16 mouse cellular contexts compared by ENCODE assay signal in the genomic region with DNA sequence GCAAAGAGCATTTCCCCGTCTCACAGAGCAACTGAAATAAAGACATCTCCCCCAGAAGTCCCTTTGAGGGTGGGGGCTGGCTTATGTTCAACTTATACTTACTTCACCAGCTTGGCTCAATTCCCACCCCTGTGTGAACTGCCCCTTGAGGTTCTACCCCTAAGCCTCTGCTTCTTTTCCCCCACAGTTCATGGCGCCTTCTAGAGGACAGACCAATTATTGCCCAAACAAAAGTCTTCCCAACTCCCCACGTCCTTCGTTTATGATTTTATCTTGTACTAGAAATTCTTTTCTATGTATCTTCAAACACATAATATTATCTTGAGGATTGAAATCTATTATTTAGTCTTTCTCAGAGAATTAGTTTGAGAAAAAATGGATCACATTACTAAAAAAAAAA.
A peak's percentile ranks its signal among the peaks of the same experiment; 100 is the strongest.
DNase-seq lines count a peak whose midpoint lies in the region; ATAC-seq and TF ChIP-seq lines count a peak whose summit lies in the region.
"Had no signal": no experiment of that assay in that cellular context is flagged by ENCODE, and none has a peak within 500 bp of the region (broad histone marks: within the 10 kb centered on the region; RNA-seq: fewer than 3 reads in every experiment).

No protein-coding gene starts in this region.

- no peak for DNase-seq in heart, adult 2 months
- no peak for DNase-seq in heart, postnatal 25 days (ENCODE audit: low spot score)
- no peak for DNase-seq in left cerebral cortex, adult 2 months (ENCODE audit: extremely low spot score in 1 of 2, low spot score in 2 of 2)
- no peak for DNase-seq in left cerebral cortex, adult 8-10 months (ENCODE audit: low spot score in 2 of 2)
- DNase-seq in Patski (ENCODE audit: low read depth, low spot score) = no peak
- DNase-seq in adrenal gland, postnatal 36 days = peak; percentile 21 to 41
- no peak for DNase-seq in urinary bladder, adult 18-20 months (ENCODE audit: low spot score in 2 of 2)
- DNase-seq: kidney, adult 18-20 months; kidney, postnatal 25 days; spleen, adult 18-20 months; thymus, adult 2 months had no signal

- no peak overlapping the region for H3K27ac ChIP-seq in heart, adult 2 months
- no peak overlapping the region for H3K27ac ChIP-seq in left cerebral cortex, adult 2 months
- H3K27ac ChIP-seq: forebrain, embryonic 15.5 days; heart, embryonic 15.5 days; hindbrain, embryonic 12.5 days; limb, embryonic 15.5 days had no signal

- POLR2A ChIA-PET in Patski (lab: Charles Lee) = interaction anchor here (0.6 to 0.7 kb wide), 2 partner anchors 558 to 739 kb away, joined by 3 to 8 read pairs; no protein-coding TSS in a partner anchor

- intact Hi-C loops in heart, adult 2 months (cut with DNase I) = no loop called here
- intact Hi-C loops in heart, postnatal 25 days (cut with DNase I) = no loop called here
- intact Hi-C loops in left cerebral cortex, adult 2 months (cut with DNase I) = no loop called here

- no peaks in the 10 kb centered on the region for H3K36me3 ChIP-seq in heart, adult 2 months (ENCODE audit: control insufficient read depth, insufficient read depth, low read length)
- H3K36me3 ChIP-seq: forebrain, embryonic 15.5 days; heart, embryonic 15.5 days; hindbrain, embryonic 12.5 days; limb, embryonic 15.5 days had no signal

- H3K4me1 ChIP-seq in heart, adult 2 months (ENCODE audit: control insufficient read depth, insufficient read depth, low read length) = no peaks in the 10 kb centered on the region
- H3K4me1 ChIP-seq: forebrain, embryonic 15.5 days; heart, embryonic 15.5 days had no signal

- ATAC-seq in Patski = no peak
- ATAC-seq: CD4-positive, CD25-positive, alpha-beta regulatory T cell, adult 4 months; forebrain, embryonic 15.5 days had no signal

- TF ChIP-seq EP300 in heart, adult 2 months (IDR thresholded peaks at IDR 0.05; ENCODE audit: insufficient read depth, low read depth, low read length) = no peak

- no peaks in the 10 kb centered on the region for H3K79me2 ChIP-seq in heart, adult 2 months (replicated peaks; ENCODE audit: control insufficient read depth, insufficient read depth, low read length)

- TF ChIP-seq CTCF in heart, adult 2 months (IDR thresholded peaks at IDR 0.05) = peak; percentile 57
- TF ChIP-seq CTCF in left cerebral cortex, adult 2 months (IDR thresholded peaks at IDR 0.05) = peak; percentile 38
- peak; percentile 51 for TF ChIP-seq CTCF in Patski (IDR thresholded peaks at IDR 0.05)

- in situ Hi-C loops in Patski (cut with MboI; ENCODE audit: low pct_unique_long_range_greater_than_20kb) = no loop called here

- CTCF ChIA-PET in Patski (lab: Charles Lee) = interaction anchor here (1.0 to 1.4 kb wide), 2 partner anchors 10 to 45 kb away, joined by 4 to 5 read pairs; no protein-coding TSS in a partner anchor

- no peak for TF ChIP-seq POLR2A in heart, adult 2 months (IDR thresholded peaks at IDR 0.05; ENCODE audit: insufficient read depth, low read depth, low read length)

- H3K9ac ChIP-seq in heart, adult 2 months (ENCODE audit: low read depth, low read length) = no peak overlapping the region
- H3K9ac ChIP-seq: forebrain, embryonic 15.5 days; heart, embryonic 15.5 days; hindbrain, embryonic 12.5 days; limb, embryonic 15.5 days had no signal

- 68% methylated on average over 4 of the region's 4 CpGs for WGBS in heart, adult 2 months

- H3K27me3 ChIP-seq in heart, adult 2 months (ENCODE audit: control insufficient read depth, insufficient read depth, low read length) = no peaks in the 10 kb centered on the region
- H3K27me3 ChIP-seq in Patski = peaks cover 11% of the 10 kb centered on the region
- H3K27me3 ChIP-seq: forebrain, embryonic 15.5 days; heart, embryonic 15.5 days; hindbrain, embryonic 12.5 days; limb, embryonic 15.5 days had no signal

- no peak overlapping the region for H3K4me3 ChIP-seq in heart, adult 2 months
- no peak overlapping the region for H3K4me3 ChIP-seq in left cerebral cortex, adult 2 months
- H3K4me3 ChIP-seq: forebrain, embryonic 15.5 days; heart, embryonic 15.5 days; hindbrain, embryonic 12.5 days; limb, embryonic 15.5 days had no signal

Comparison
In these comparisons a context has a peak if more than half of its experiments do, and no peak if none do; other contexts are left out.
1. DNase-seq: peak in adrenal gland, postnatal 36 days (2 of 2); none in heart, adult 2 months (0 of 2), heart, postnatal 25 days (single experiment), left cerebral cortex, adult 2 months (0 of 2), left cerebral cortex, adult 8-10 months (0 of 2), Patski (single experiment) and urinary bladder, adult 18-20 months (0 of 2).
2. Peak in every context shown above with its lines, with median percentiles within 50 percentile points of each other: CTCF ChIP-seq.